Mouse (Mus musculus): Measurements from ENCODE around the gene Zfp324. TPM values are rescaled to one million over a fixed set of nuclear protein-coding genes. Genes with fewer than 3 reads are reported as not detected.

The Zfp324 gene
- total RNA-seq, 4 experiments from 2014 or later = 1.3 to 2.7 (median 1.6) TPM

DNA sequence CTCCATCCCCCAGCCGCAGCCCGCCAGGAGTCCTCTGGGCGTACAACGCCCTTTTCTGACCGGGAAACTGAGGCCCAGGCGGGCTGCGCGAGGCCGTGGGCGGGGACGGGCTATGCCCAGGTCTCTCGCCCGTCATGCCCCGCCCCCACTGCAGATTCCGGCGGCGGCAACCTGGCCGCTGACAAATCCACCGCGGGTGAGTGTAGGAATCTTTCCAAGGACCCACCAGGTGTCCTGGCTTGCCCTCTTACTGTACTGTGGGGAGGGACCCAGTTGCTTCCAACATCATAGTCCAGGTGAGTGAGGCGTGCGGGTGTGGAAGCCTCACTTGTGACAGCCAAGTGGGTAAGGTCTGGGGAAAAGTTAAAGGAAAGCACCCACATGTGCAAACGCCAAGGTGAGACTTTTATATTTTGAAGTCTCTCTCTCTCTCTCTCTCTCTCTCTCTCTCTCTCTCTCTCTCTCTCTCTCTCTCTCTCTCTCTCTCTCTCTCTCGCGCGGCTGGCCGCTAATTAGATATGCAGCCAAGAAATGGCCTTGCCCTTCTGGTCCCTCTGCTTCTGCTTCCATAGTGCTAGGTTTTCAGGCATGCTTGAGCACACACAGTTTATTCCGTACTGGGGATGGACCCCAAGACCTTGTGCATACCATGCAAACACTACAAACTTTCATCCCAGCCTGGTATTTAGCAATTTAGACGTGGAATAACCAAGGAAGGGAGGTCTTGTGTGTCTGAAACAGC lies 637 bp downstream of the Zfp324 start:
- DNase-seq (ENCODE audit: low spot score in 2 of 2) = peak; percentile 19 to 20

- no peak for DNase-seq (ENCODE audit: low spot score in 2 of 2)
Observed at GRCm38 (mm10) chr7:12970906-12971305, 5.3 kb downstream of the Zfp324 start.

- DNase-seq (ENCODE audit: low spot score in 2 of 2) = peak; percentile 98 to 99
Observed at GRCm38 (mm10) chr7:12977682-12978389, 12.2 kb downstream of the Zfp324 start, which contains the start of gene Zfp446. Gene Zfp446 (plus strand): TSS chr7:12977848.

GRCm38 (mm10) chr7:12978931-12979722 lies 13.5 kb downstream of the Zfp324 start:
- DNase-seq (ENCODE audit: low spot score in 2 of 2) = no peak

DNA sequence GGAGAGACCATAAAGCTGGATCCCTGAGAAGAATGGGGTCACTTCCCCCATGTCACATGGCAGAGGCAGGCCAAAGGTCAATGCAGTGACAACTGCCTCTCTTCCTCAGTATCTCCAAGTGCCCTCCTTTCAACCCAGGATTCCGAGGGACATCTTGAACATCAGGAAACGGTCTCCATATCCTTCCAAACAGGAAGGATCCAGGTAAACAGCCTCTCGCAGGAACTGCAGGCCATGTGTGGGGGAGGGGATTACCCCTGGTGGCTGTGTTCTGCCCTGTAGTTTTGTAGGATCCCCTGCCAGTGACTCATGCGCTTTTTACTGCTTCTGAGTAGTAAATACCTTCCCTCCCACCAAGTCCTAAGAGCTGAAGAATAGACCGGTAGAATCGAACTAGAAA lies 14.1 kb downstream of the Zfp324 start:
- DNase-seq (ENCODE audit: low spot score in 2 of 2) = no peak

DNA sequence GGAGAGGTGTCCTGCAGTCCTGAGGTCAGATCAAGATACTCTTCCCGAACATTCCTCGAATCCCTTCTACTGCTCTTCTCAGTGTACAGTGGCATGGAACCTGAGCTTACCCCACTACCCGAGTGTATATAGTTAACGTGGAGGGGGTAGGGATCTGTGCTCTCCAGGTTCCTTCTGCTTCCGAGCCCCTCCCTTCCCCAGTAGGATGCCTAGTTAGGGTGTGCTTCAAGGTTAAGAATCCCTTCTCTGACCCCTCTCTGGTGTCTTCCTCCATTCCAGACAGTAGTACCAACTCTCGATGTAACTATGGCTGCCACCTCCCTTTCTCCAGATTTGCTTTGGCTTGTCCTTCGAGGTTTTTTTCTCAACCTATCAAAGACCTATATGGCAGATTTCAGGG lies 14.7 kb downstream of the Zfp324 start:
- no peak for DNase-seq (ENCODE audit: low spot score in 2 of 2)

DNA sequence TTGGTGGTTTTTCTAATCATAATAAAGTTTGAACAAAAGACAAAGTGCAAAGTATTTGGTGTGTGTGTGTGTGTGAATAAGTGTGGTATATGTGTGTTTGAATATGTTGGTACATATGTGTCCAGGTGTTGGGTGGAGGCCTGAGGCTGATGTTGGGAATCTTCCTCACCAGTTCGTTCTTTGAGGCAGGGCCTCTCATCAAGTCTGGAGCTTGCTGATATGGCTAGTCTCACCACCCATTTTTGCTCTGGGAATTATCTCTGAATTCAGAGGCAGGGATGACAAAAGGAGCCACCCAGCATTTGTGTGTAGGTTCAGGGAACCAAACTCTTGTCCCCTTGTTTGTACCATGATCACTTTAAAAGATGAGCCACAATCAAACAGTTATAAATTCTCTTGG lies 20.1 kb downstream of the Zfp324 start:
- DNase-seq (ENCODE audit: low spot score in 2 of 2) = no peak

DNA sequence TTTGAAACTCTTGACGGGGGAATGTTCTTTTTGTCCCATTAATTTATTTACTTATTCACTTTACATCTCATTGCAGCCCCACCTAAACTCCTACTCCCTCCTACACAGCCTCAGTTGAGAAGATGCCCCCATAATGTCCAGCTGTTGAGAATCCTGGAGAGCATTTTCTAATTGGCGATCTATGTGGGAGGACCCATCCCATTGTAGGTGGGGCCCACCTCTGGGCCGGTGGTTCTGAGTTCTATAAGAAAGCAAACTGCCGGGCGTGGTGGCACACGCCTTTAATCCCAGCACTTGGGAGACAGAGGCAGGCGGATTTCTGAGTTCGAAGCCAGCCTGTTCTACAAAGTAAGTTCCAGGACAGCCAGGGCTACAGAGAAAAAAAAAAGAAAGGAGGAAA lies 21.3 kb downstream of the Zfp324 start:
- DNase-seq (ENCODE audit: low spot score in 2 of 2) = no peak

- DNase-seq (ENCODE audit: low spot score in 2 of 2) = no peak
Observed at GRCm38 (mm10) chr7:12987409-12988189, 22.0 kb downstream of the Zfp324 start.

- DNase-seq (ENCODE audit: low spot score in 2 of 2) = no peak
Observed at GRCm38 (mm10) chr7:12992222-12992621, 26.6 kb downstream of the Zfp324 start.

DNA sequence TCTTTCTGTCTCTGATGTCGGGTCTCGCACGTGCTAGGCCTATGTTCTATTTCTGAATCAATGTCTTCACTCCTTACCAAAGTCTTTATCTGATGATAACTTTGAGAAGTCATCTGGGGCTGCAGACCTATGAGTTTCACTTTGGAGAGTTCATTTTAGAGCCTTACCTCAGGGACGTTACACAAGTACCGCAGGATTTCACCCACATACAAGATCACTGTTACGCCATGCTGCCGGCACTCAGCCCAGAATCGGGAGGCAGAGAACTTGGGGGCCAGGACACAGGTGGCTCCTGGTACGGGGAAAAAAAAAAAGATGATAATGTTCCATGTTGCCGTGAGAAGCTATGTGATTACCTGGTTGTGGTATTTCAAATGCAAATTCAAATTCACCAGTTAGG lies 27.5 kb downstream of the Zfp324 start:
- DNase-seq (ENCODE audit: low spot score in 2 of 2) = no peak

GRCm38 (mm10) chr7:12995862-12996261 lies 30.2 kb downstream of the Zfp324 start:
- no peak for DNase-seq (ENCODE audit: low spot score in 2 of 2)

DNA sequence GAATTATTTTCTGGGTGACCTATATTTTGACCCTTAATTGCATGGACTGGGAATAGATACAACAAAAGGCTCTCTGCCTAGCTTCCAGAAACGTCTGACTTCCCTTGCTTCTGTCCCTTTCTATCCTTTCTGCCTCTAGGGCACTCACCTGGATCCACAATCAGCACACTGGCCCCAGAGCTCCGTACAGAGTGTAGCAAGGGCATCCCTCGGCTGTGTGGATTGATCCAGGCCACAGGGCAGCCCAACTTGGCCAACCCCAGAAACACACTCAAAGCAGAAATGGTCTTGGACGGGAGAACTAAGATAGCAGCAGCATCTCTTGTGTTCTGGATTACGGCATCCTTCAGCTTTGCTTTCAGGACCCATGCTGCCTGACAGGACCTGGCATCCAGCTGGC lies 31.6 kb downstream of the Zfp324 start:
- DNase-seq (ENCODE audit: low spot score in 2 of 2) = no peak

GRCm38 (mm10) chr7:12998053-12998452 lies 32.4 kb downstream of the Zfp324 start, which contains the start of gene Slc27a5:
Gene Slc27a5 (minus strand): TSS chr7:12998192.
- no peak for DNase-seq (ENCODE audit: low spot score in 2 of 2)

DNA sequence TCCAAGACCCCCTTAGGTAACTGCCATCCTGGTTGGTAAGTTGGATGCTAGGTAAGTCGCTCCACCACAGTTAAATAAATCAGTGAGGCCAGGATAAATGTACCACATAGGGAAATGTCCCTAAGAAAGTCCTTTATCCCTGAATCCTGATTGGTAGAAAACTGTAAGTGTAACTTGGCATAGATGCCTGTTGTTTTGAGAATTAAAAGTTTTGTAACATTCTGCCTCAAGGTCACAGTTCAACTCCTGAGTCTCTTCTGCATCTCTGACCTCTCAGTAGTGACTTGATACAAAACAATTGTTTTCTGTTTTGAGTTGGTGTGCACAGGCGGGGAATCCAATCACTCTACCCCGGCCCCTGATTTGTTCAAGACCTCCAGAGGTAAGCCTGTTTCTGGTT lies 33.2 kb downstream of the Zfp324 start, which contains the start of gene Trim28:
TSS of gene Trim28 (plus strand) at position 264 of the 400 bp plus-strand sequence.
- no peak for DNase-seq (ENCODE audit: low spot score in 2 of 2)

DNA sequence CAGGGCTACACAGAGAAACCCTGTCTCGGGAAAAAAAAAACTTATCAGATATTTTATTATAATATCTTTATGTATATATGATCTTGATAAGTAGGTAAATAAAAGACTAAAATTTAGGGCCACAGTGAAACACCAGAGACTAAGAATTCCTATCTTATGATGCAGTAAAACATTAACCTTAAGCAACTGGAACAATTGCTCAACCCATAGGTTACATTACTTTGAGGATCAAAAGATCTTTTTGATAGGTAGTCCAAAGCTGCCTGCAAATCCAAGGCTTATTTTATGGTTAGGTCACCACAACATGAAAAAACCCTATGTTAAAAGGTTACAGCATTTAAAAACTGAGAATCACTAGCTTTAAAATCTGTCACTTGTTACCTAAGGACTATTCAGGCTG lies 35.9 kb downstream of the Zfp324 start:
- DNase-seq (ENCODE audit: low spot score in 2 of 2) = no peak

DNA sequence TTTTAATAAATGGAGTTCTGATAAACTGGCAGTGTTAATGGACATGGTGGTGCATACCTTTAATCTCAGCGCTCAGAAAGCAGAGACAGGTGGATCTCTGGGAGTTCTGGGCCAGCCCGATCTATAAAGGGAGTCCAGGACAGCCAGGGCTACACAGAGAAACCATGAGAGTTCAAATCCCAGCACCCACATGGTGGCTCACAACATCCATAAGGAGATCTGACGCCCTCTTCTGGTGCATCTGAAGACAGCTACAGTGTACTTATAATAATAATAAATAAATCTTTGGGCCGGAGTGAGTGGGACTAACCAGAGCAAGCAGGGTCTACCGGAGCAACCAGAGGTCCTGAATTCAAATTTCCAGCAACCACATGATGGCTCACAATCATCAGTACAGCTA lies 37.7 kb downstream of the Zfp324 start:
- no peak for DNase-seq (ENCODE audit: low spot score in 2 of 2)

DNA sequence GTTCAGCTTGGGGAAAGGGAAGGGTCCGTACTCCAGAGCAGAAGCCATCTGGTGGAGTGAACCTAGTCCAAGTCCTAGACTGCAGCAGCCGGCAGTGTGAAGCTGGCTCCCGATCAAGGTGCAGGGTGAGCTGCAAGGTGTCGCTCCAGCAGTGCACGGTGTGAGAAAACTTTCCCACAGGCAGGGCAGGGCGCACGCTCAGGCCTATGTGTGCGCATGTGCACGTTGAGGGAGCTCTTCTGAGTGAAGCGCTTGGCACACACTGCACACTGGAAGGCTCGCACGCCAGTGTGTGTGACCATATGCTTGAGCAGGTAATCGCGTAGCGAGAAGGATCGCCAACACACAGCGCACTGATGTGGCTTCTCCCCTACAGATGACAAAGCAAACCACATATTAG lies 40.4 kb downstream of the Zfp324 start:
- DNase-seq (ENCODE audit: low spot score in 2 of 2) = no peak

GRCm38 (mm10) chr7:13006531-13006930 lies 40.9 kb downstream of the Zfp324 start:
- no peak for DNase-seq (ENCODE audit: low spot score in 2 of 2)

DNA sequence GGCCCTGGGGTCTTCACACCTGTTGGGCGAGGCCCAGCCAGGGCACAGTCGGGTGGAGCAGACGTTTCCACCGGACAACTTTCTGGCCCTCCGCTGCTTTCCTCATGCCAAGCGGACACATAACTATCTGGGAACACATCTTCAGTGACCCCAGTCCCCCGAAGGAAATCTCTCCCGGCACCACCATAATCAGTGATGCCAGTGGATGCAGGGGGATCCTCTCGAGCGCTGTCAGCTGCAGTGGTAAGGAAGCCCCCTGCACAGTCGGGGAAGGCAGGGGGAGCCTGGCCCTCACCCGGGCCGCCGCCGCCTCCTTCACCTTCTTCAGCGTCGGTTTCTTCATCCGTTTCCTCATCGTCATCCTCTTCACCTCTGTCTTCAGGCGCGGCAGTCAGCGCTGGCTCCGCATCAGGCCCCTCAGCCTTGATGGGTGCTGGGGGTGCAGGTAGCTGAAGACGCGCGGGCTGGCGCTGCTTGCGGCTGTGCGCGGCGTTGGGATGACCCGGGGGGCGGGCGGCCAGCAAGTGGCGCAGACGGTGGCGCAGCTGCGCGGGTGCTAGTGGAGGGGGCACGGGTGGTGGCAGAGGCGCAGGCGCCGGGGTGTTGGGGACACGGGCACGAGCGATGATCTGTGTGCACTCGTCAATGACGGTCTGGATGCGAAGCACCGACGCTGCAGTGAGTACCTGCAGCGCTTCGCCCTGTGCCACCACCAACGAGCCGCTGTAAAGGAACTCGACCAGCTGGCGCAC lies 41.9 kb downstream of the Zfp324 start:
- no peak for DNase-seq (ENCODE audit: low spot score in 2 of 2)

Data from gastrocnemius, adult 8-10 months (tissue).